Comparison of ENCODE assay signal across 11 mouse cellular contexts in the genomic region with DNA sequence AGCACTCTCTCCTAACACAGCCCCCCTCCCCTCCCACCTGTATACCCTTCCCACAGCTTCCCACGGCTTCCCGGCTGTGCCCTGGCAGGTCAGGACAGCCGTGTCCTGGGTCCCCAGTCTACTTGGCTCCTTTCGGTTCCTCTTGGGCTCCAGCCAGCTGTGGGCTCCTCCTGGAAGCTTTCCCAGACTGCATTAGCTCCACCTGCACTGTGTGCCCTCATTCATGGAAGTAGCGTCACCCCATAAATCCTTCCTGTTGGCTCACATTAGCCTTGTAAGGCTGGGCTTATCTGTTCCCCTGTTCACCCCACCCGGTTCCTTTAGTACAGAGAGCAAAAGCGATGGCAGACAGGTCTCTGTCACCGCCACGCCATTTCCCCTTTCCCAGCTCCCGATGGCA.
DNase-seq lines count a peak whose midpoint lies in the region; ATAC-seq and TF ChIP-seq lines count a peak whose summit lies in the region.
"Had no signal": no experiment of that assay in that cellular context is flagged by ENCODE, and none has a peak within 500 bp of the region (broad histone marks: within the 10 kb centered on the region; RNA-seq: fewer than 3 reads in every experiment).

No protein-coding gene starts in this region.

- no peaks in the 10 kb centered on the region for H3K4me1 ChIP-seq in kidney, adult 2 months (ENCODE audit: control insufficient read depth, insufficient read depth, low read length)
- H3K4me1 ChIP-seq in kidney, embryonic 14.5 days (ENCODE audit: control insufficient read depth, insufficient read depth, low read length): no peaks in the 10 kb centered on the region
- H3K4me1 ChIP-seq in cerebellum, adult 2 months (ENCODE audit: control insufficient read depth, insufficient read depth, low read length): peaks cover 8% of the 10 kb centered on the region; the same call in 1 of the 2 replicates
- H3K4me1 ChIP-seq: liver, embryonic 12.5 days; neural tube, embryonic 12.5 days had no signal

- no peak for ATAC-seq in kidney, embryonic 14.5 days (ENCODE audit: low FRiP score, low TSS enrichment)
- ATAC-seq: liver, embryonic 12.5 days had no signal

- TF ChIP-seq CTCF in kidney, adult 2 months (conservative IDR thresholded peaks at IDR 0.05; ENCODE audit: insufficient read depth, insufficient read length, low read depth, low read length): no peak
- no peak for TF ChIP-seq CTCF in cerebellum, adult 2 months (IDR thresholded peaks at IDR 0.05; ENCODE audit: borderline replicate concordance, insufficient read depth, low read depth, low read length)

- DNase-seq in kidney, adult 2 months: peak; percentile 60
- DNase-seq in cerebellum, adult 2 months: peak; percentile 28 to 35
- peak; percentile 49 for DNase-seq in kidney, postnatal 10 days
- peak; percentile 28 for DNase-seq in ovary, adult 18-20 months (ENCODE audit: low spot score)
- DNase-seq in layer of hippocampus, postnatal 36 days: no peak
- DNase-seq in right cerebral cortex, postnatal 25 days: no peak
- no peak for DNase-seq in right cerebral cortex, adult 2 months (ENCODE audit: low spot score in 2 of 2)
- DNase-seq: heart, postnatal 36 days had no signal

- TF ChIP-seq POLR2A in kidney, adult 2 months (IDR thresholded peaks at IDR 0.05; ENCODE audit: low read depth, low read length): no peak
- no peak for TF ChIP-seq POLR2A in cerebellum, adult 2 months (IDR thresholded peaks at IDR 0.05; ENCODE audit: borderline replicate concordance, insufficient read depth, low read length)

- H3K27me3 ChIP-seq in kidney, adult 2 months (replicated peaks; ENCODE audit: control insufficient read depth, insufficient read depth, low read length): no peaks in the 10 kb centered on the region
- no peaks in the 10 kb centered on the region for H3K27me3 ChIP-seq in kidney, embryonic 14.5 days (ENCODE audit: control insufficient read depth, insufficient read depth, low read length)
- H3K27me3 ChIP-seq in cerebellum, adult 2 months (ENCODE audit: control insufficient read depth, insufficient read depth, low read length): no peaks in the 10 kb centered on the region
- H3K27me3 ChIP-seq: liver, embryonic 12.5 days; neural tube, embryonic 12.5 days had no signal

- no peaks in the 10 kb centered on the region for H3K36me3 ChIP-seq in kidney, adult 2 months (ENCODE audit: control insufficient read depth, insufficient read depth, low read length)
- no peaks in the 10 kb centered on the region for H3K36me3 ChIP-seq in kidney, embryonic 14.5 days (ENCODE audit: control insufficient read depth, insufficient read depth, low read length)
- H3K36me3 ChIP-seq: liver, embryonic 12.5 days; neural tube, embryonic 12.5 days had no signal

- H3K27ac ChIP-seq in kidney, adult 2 months (ENCODE audit: insufficient read depth, low read depth, low read length): no peak overlapping the region
- no peak overlapping the region for H3K27ac ChIP-seq in kidney, embryonic 14.5 days (ENCODE audit: low read depth, low read length)
- no peak overlapping the region for H3K27ac ChIP-seq in cerebellum, adult 2 months (ENCODE audit: insufficient read depth, low read length)
- H3K27ac ChIP-seq: liver, embryonic 12.5 days; neural tube, embryonic 12.5 days had no signal

- no peaks in the 10 kb centered on the region; the same call in 1 of the 2 replicates for H3K9me3 ChIP-seq in kidney, embryonic 14.5 days (ENCODE audit: control insufficient read depth, low read length)
- H3K9me3 ChIP-seq: liver, embryonic 12.5 days; neural tube, embryonic 12.5 days had no signal

- WGBS in kidney, adult 2 months: 42% methylated on average over 10 of the region's 10 CpGs
- 70% methylated on average over 10 of the region's 10 CpGs for WGBS in kidney, embryonic 14.5 days
- WGBS in cerebellum, adult 2 months: 37% methylated on average over 10 of the region's 10 CpGs

- no peak overlapping the region for H3K9ac ChIP-seq in kidney, embryonic 14.5 days (ENCODE audit: low read depth, low read length)
- H3K9ac ChIP-seq: liver, embryonic 12.5 days; neural tube, embryonic 12.5 days had no signal

- no peak overlapping the region for H3K4me2 ChIP-seq in kidney, embryonic 14.5 days (replicated peaks; ENCODE audit: low read depth, low read length)
- H3K4me2 ChIP-seq: liver, embryonic 12.5 days; neural tube, embryonic 12.5 days had no signal

- no peak overlapping the region for H3K4me3 ChIP-seq in kidney, adult 2 months (ENCODE audit: insufficient read depth, low read depth, low read length)
- no peak overlapping the region for H3K4me3 ChIP-seq in kidney, embryonic 14.5 days (ENCODE audit: low read length)
- no peak overlapping the region for H3K4me3 ChIP-seq in cerebellum, adult 2 months (replicated peaks; ENCODE audit: insufficient read depth, low read depth, low read length)
- H3K4me3 ChIP-seq: liver, embryonic 12.5 days; neural tube, embryonic 12.5 days had no signal

Comparison
In these comparisons a context has a peak if more than half of its experiments do, and no peak if none do; other contexts are left out.
1. DNase-seq: peak in kidney, adult 2 months (single experiment), cerebellum, adult 2 months (2 of 2), kidney, postnatal 10 days (single experiment) and ovary, adult 18-20 months (single experiment); none in layer of hippocampus, postnatal 36 days (0 of 2), right cerebral cortex, postnatal 25 days (single experiment) and right cerebral cortex, adult 2 months (0 of 2).